Mouse (Mus musculus) liver, embryonic 15.5 days (tissue): ENCODE data around the gene Rassf3. TPM values are rescaled to one million over a fixed set of nuclear protein-coding genes. Genes with fewer than 3 reads are reported as not detected.

Experiments used
- ATAC-seq: fragments of 200-750 bp; cut with Nextera tagmentation; 2 replicates; pipeline ENCODE4 v1.8.0; 2017; ENCODE audit warnings: moderate number of reproducible peaks, mild to moderate bottlenecking, moderate library complexity; ENCODE audit not compliant: insufficient read depth
- H3K27ac ChIP-seq: fragments of 300-500 bp; sonication (generic); replicated peaks from 2 replicates; pipeline ENCODE4 v1.5.1; 2015; ENCODE audit warnings: mild to moderate bottlenecking, inconsistent platforms
- H3K27me3 ChIP-seq: fragments of 300-500 bp; sonication (generic); 2 replicates; pipeline ENCODE4 v1.6.1; 2015; ENCODE audit warnings: mild to moderate bottlenecking, inconsistent platforms
- H3K36me3 ChIP-seq: fragments of 300-500 bp; sonication (generic); replicated peaks from 2 replicates; pipeline ENCODE4 v1.6.1; 2015; ENCODE audit warnings: moderate library complexity, mild to moderate bottlenecking, inconsistent platforms
- H3K4me1 ChIP-seq: fragments of 300-500 bp; sonication (generic); replicated peaks from 2 replicates; pipeline ENCODE4 v1.6.1; 2015; ENCODE audit warnings: inconsistent platforms
- H3K4me2 ChIP-seq: fragments of 300-500 bp; sonication (generic); 2 replicates; pipeline ENCODE4 v1.6.1; 2015; ENCODE audit warnings: moderate library complexity, mild to moderate bottlenecking, inconsistent platforms
- H3K4me3 ChIP-seq: fragments of 300-500 bp; sonication (generic); replicated peaks from 2 replicates; pipeline ENCODE4 v1.5.1; 2015; ENCODE audit warnings: mild to moderate bottlenecking, inconsistent platforms
- H3K9ac ChIP-seq: fragments of 300-500 bp; sonication (generic); 2 replicates; pipeline ENCODE4 v1.6.1; 2015; ENCODE audit warnings: moderate library complexity, mild to moderate bottlenecking, inconsistent platforms
- H3K9me3 ChIP-seq: fragments of 300-500 bp; sonication (generic); replicated peaks from 2 replicates; pipeline ENCODE4 v1.6.1; 2016; ENCODE audit warnings: inconsistent platforms
- WGBS: fragments of 180-500 bp; shearing (Covaris S2); methylation state at CpG from one replicate; pipeline ENCODE4 v1.1.7; 2015; ENCODE audit warnings: mixed read lengths; ENCODE audit not compliant: insufficient replicate concordance; 5-methylcytosine and 5-hydroxymethylcytosine counted together
- polyA plus RNA-seq: library from polyadenylated mRNA; unstranded; fragments of >200 nt; fragmentation: Nextera tagmentation; extraction: Ambion mirVana; gene quantifications from 2 replicates; pipeline ENCODE4 v1.2.1, GENCODE M21; 2015

Rassf3 gene
- polyA plus RNA-seq, 1 experiment from 2014 or later: 11.3 TPM

GRCm38 (mm10) chr10:121462162-121462881 lies 13.8 kb downstream of the Rassf3 start:
- Histone ChIP-seq H3K4me2 (peak overlapping the region; percentile 8), H3K9ac (no peak overlapping the region), H3K9me3 (no peaks in the 10 kb centered on the region), H3K4me1 (peaks cover 33% of the 10 kb centered on the region), H3K4me3 (no peak overlapping the region), H3K36me3 (0 out of 2 replicates have a peak, but pooled peaks cover 8% of the 10 kb centered on the region), H3K27me3 (no peaks in the 10 kb centered on the region), H3K27ac (no peak overlapping the region)
- ATAC-seq: no peak
- WGBS: 58% methylated on average over 24 of the region's 24 CpGs

- Histone ChIP-seq H3K36me3 (0 out of 2 replicates have a peak, but pooled peaks cover 8% of the 10 kb centered on the region), H3K9ac (0 out of 2 replicates have a peak overlapping the region, but pooled peaks have one; percentile 4), H3K27ac (no peak overlapping the region), H3K4me2 (peak overlapping the region; percentile 8), H3K4me3 (no peak overlapping the region), H3K27me3 (no peaks in the 10 kb centered on the region), H3K4me1 (peaks cover 34% of the 10 kb centered on the region), H3K9me3 (no peaks in the 10 kb centered on the region)
- no peak for ATAC-seq
- WGBS: 13% methylated on average over 22 of the region's 22 CpGs
Observed at GRCm38 (mm10) chr10:121461404-121462161, 14.6 kb downstream of the Rassf3 start.

GRCm38 (mm10) chr10:121459124-121459853 lies 16.9 kb downstream of the Rassf3 start:
- no peak overlapping the region for H3K9ac ChIP-seq
- no peak overlapping the region for H3K4me2 ChIP-seq
- H3K4me3 ChIP-seq: no peak overlapping the region
- no peaks in the 10 kb centered on the region for H3K27me3 ChIP-seq
- H3K4me1 ChIP-seq: peaks cover 52% of the 10 kb centered on the region
- 71% methylated on average over 19 of the region's 19 CpGs for WGBS
- ATAC-seq: no peak
- no peak overlapping the region for H3K27ac ChIP-seq
- 0 out of 2 replicates have a peak, but pooled peaks cover 8% of the 10 kb centered on the region for H3K36me3 ChIP-seq
- no peaks in the 10 kb centered on the region for H3K9me3 ChIP-seq

- H3K27ac ChIP-seq: no peak overlapping the region
- no peak overlapping the region for H3K9ac ChIP-seq
- H3K36me3 ChIP-seq: 0 out of 2 replicates have a peak, but pooled peaks cover 8% of the 10 kb centered on the region
- H3K9me3 ChIP-seq: no peaks in the 10 kb centered on the region
- no peak for ATAC-seq
- no peak overlapping the region for H3K4me3 ChIP-seq
- H3K4me1 ChIP-seq: peaks cover 51% of the 10 kb centered on the region
- H3K4me2 ChIP-seq: no peak overlapping the region
- WGBS: 65% methylated on average over 9 of the region's 9 CpGs
- H3K27me3 ChIP-seq: no peaks in the 10 kb centered on the region
Observed at GRCm38 (mm10) chr10:121458408-121458807, 17.7 kb downstream of the Rassf3 start.

GRCm38 (mm10) chr10:121457381-121457780 lies 18.8 kb downstream of the Rassf3 start:
- Histone ChIP-seq H3K9me3 (no peaks in the 10 kb centered on the region), H3K4me2 (no peak overlapping the region), H3K36me3 (0 out of 2 replicates have a peak, but pooled peaks cover 4% of the 10 kb centered on the region), H3K4me1 (peaks cover 49% of the 10 kb centered on the region), H3K4me3 (no peak overlapping the region), H3K9ac (no peak overlapping the region), H3K27ac (no peak overlapping the region), H3K27me3 (no peaks in the 10 kb centered on the region)
- no peak for ATAC-seq
- 69% methylated on average over 3 of the region's 3 CpGs for WGBS

GRCm38 (mm10) chr10:121455517-121455916 lies 20.6 kb downstream of the Rassf3 start:
- Histone ChIP-seq H3K4me3 (no peak overlapping the region), H3K36me3 (no peaks in the 10 kb centered on the region), H3K4me1 (peaks cover 40% of the 10 kb centered on the region), H3K27me3 (no peaks in the 10 kb centered on the region), H3K9ac (no peak overlapping the region), H3K4me2 (no peak overlapping the region), H3K9me3 (no peaks in the 10 kb centered on the region), H3K27ac (no peak overlapping the region)
- ATAC-seq: no peak
- 62% methylated on average over 3 of the region's 3 CpGs for WGBS

- H3K27ac ChIP-seq: no peak overlapping the region
- no peaks in the 10 kb centered on the region for H3K27me3 ChIP-seq
- H3K9ac ChIP-seq: no peak overlapping the region
- peaks cover 42% of the 10 kb centered on the region for H3K4me1 ChIP-seq
- 46% methylated on average over 6 of the region's 6 CpGs for WGBS
- peak; percentile 47 for ATAC-seq
- no peak overlapping the region for H3K4me2 ChIP-seq
- no peaks in the 10 kb centered on the region for H3K36me3 ChIP-seq
- no peak overlapping the region for H3K4me3 ChIP-seq
- no peaks in the 10 kb centered on the region for H3K9me3 ChIP-seq
Observed at GRCm38 (mm10) chr10:121454708-121455475, 21.3 kb downstream of the Rassf3 start.

- no peaks in the 10 kb centered on the region for H3K27me3 ChIP-seq
- H3K4me3 ChIP-seq: no peak overlapping the region
- no peaks in the 10 kb centered on the region for H3K9me3 ChIP-seq
- H3K36me3 ChIP-seq: no peaks in the 10 kb centered on the region
- H3K4me1 ChIP-seq: peaks cover 42% of the 10 kb centered on the region
- H3K27ac ChIP-seq: no peak overlapping the region
- H3K9ac ChIP-seq: no peak overlapping the region
- ATAC-seq: no peak
- 70% methylated on average over 8 of the region's 8 CpGs for WGBS
- no peak overlapping the region for H3K4me2 ChIP-seq
Observed at GRCm38 (mm10) chr10:121454033-121454432, 22.1 kb downstream of the Rassf3 start.

GRCm38 (mm10) chr10:121445808-121446207 lies 30.3 kb downstream of the Rassf3 start:
- ATAC-seq: no peak
- H3K36me3 ChIP-seq: no peaks in the 10 kb centered on the region
- no peak overlapping the region for H3K9ac ChIP-seq
- no peaks in the 10 kb centered on the region for H3K27me3 ChIP-seq
- peaks cover 23% of the 10 kb centered on the region for H3K4me1 ChIP-seq
- no peak overlapping the region for H3K27ac ChIP-seq
- H3K4me2 ChIP-seq: no peak overlapping the region
- H3K9me3 ChIP-seq: no peaks in the 10 kb centered on the region
- 70% methylated on average over 8 of the region's 8 CpGs for WGBS
- no peak overlapping the region for H3K4me3 ChIP-seq

DNA sequence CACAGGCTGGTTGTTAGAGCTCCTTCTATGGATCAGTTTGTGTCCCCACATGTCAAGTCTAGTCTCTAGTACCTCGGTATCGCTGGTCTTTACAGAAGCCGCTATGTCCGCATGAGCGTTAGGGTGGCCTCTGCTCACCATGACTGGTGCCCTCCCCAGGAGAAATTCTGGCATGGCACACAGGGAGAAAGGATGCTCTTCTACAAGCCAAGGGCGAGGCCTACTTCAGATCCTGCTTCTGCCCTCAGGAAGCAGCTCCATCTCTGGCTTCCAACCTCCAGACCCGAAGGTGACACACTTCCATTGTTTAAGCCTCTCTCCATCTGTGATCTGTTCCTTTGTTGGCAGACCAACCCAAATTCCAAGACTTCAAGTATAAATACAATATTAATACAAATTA lies 31.9 kb downstream of the Rassf3 start:
- H3K9me3 ChIP-seq: no peaks in the 10 kb centered on the region
- H3K4me3 ChIP-seq: no peak overlapping the region
- no peak overlapping the region for H3K27ac ChIP-seq
- 71% methylated on average over 7 of the region's 7 CpGs for WGBS
- no peaks in the 10 kb centered on the region for H3K27me3 ChIP-seq
- H3K9ac ChIP-seq: no peak overlapping the region
- H3K36me3 ChIP-seq: no peaks in the 10 kb centered on the region
- no peak overlapping the region for H3K4me2 ChIP-seq
- ATAC-seq: no peak
- peaks cover 25% of the 10 kb centered on the region for H3K4me1 ChIP-seq
